Mouse (Mus musculus) C2C12 (cell line): ENCODE measurements at regions not wholly inside any gene's neighbourhood (a gene's known extent, or its start where the extent isn't known, plus 50 kb on each side); places are given as distances from the start of the nearest gene placed in this dataset.

Source experiments
- H3K27me3 ChIP-seq: one replicate; pipeline ENCODE4 v1.6.1; 2011; ENCODE audit not compliant: control insufficient read depth, insufficient read depth, insufficient read length
- H3K36me3 ChIP-seq: one replicate; pipeline ENCODE4 v1.6.1; 2011; ENCODE audit not compliant: control insufficient read depth, insufficient read depth
- H3K4me3 ChIP-seq: one replicate; pipeline ENCODE4 v1.5.1; 2011; ENCODE audit warnings: mild to moderate bottlenecking, control low read depth; ENCODE audit not compliant: poor library complexity, insufficient read depth, severe bottlenecking
- H3K79me2 ChIP-seq: one replicate; pipeline ENCODE4 v1.6.1; 2011; ENCODE audit not compliant: control insufficient read depth, insufficient read depth
- H3K79me3 ChIP-seq: one replicate; pipeline ENCODE4 v1.6.1; 2011; ENCODE audit warnings: low read depth, control low read depth
- H3ac ChIP-seq: one replicate; pipeline ENCODE3; 2011; ENCODE audit warnings: low read depth; ENCODE audit not compliant: control insufficient read depth, insufficient read length
- CEBPB ChIP-seq: IDR thresholded peaks from one replicate; pipeline ENCODE4 v1.6.1; 2011; ENCODE audit warnings: low read depth, mild to moderate bottlenecking, control low read depth, moderate library complexity
- CTCF ChIP-seq: IDR thresholded peaks from one replicate; pipeline ENCODE4 v1.5.1; 2011; ENCODE audit not compliant: control insufficient read depth, insufficient read depth, insufficient read length
- FOSL1 ChIP-seq: IDR thresholded peaks from one replicate; pipeline ENCODE4 v1.8.0; 2011; ENCODE audit warnings: mild to moderate bottlenecking, low read length; ENCODE audit not compliant: poor library complexity, insufficient read depth, severe bottlenecking
- MAX ChIP-seq: IDR thresholded peaks from one replicate; pipeline ENCODE4 v1.6.1; 2011; ENCODE audit warnings: mild to moderate bottlenecking, control low read depth
- MYOD1 ChIP-seq: IDR thresholded peaks from one replicate; pipeline ENCODE4 v1.6.1; 2011; ENCODE audit warnings: low read depth; ENCODE audit not compliant: control insufficient read depth, insufficient read length
- MYOG ChIP-seq: IDR thresholded peaks from one replicate; pipeline ENCODE4 v1.6.1; 2011; ENCODE audit not compliant: control insufficient read depth, insufficient read length; ENCODE audit errors: extremely low read depth
- USF1 ChIP-seq: IDR thresholded peaks from one replicate; pipeline ENCODE4 v1.6.1; 2011; ENCODE audit warnings: low read depth, mild to moderate bottlenecking, control low read depth, moderate library complexity

GRCm38 (mm10) chrX:166995855-166996254 is 213.3 kb downstream of the Tmsb4x start:
- H3K79me2 ChIP-seq, result no peaks in the 10 kb centered on the region
- TF ChIP-seq USF1 (no peak), MYOD1 (no peak), CTCF (no peak), MYOG (no peak), MAX (no peak), CEBPB (no peak), FOSL1 (no peak)

GRCm38 (mm10) chrX:166981003-166981402 is 228.1 kb downstream of the Tmsb4x start:
- H3K4me3 ChIP-seq, result no peak overlapping the region
- no peaks in the 10 kb centered on the region for H3K36me3 ChIP-seq
- H3K79me3 ChIP-seq, result no peaks in the 10 kb centered on the region
- H3K27me3 ChIP-seq, result no peaks in the 10 kb centered on the region
- TF ChIP-seq FOSL1, result no peak
- TF ChIP-seq MAX, result no peak
- TF ChIP-seq CTCF, result no peak
- TF ChIP-seq USF1, result no peak
- TF ChIP-seq MYOD1, result no peak
- TF ChIP-seq MYOG, result no peak
- no peak for TF ChIP-seq CEBPB
- H3K79me2 ChIP-seq, result no peaks in the 10 kb centered on the region
- H3ac ChIP-seq, result no peak overlapping the region

More at GRCm38 (mm10) chrX:166995855-166996254, 213.3 kb downstream of the Tmsb4x start:
- H3K27me3 ChIP-seq, result no peaks in the 10 kb centered on the region
- H3K4me3 ChIP-seq, result no peak overlapping the region
- no peak overlapping the region for H3ac ChIP-seq
- H3K36me3 ChIP-seq, result no peaks in the 10 kb centered on the region
- H3K79me3 ChIP-seq, result no peaks in the 10 kb centered on the region

GRCm38 (mm10) chrX:166980504-166980903 is 228.6 kb downstream of the Tmsb4x start:
- TF ChIP-seq FOSL1 (no peak), CEBPB (no peak)
- Histone ChIP-seq H3K79me3 (no peaks in the 10 kb centered on the region), H3K27me3 (no peaks in the 10 kb centered on the region), H3K36me3 (no peaks in the 10 kb centered on the region), H3K4me3 (no peak overlapping the region), H3K79me2 (no peaks in the 10 kb centered on the region), H3ac (no peak overlapping the region)

- Histone ChIP-seq H3K36me3 (no peaks in the 10 kb centered on the region), H3K79me2 (no peaks in the 10 kb centered on the region), H3K4me3 (no peak overlapping the region), H3K79me3 (no peaks in the 10 kb centered on the region), H3ac (no peak overlapping the region), H3K27me3 (no peaks in the 10 kb centered on the region)
- TF ChIP-seq CTCF (no peak), MYOG (no peak), MAX (no peak), FOSL1 (no peak), USF1 (no peak), CEBPB (no peak)
These were observed 232.1 kb downstream of the Tmsb4x start for GRCm38 (mm10) chrX:166977029-166977428.

GRCm38 (mm10) chrX:166971721-166972120 is 237.4 kb downstream of the Tmsb4x start:
- Histone ChIP-seq H3K36me3 (no peaks in the 10 kb centered on the region), H3K27me3 (no peaks in the 10 kb centered on the region), H3K79me2 (no peaks in the 10 kb centered on the region), H3K79me3 (no peaks in the 10 kb centered on the region), H3ac (no peak overlapping the region), H3K4me3 (no peak overlapping the region)
- TF ChIP-seq MYOD1, result no peak
- TF ChIP-seq CEBPB, result no peak
- TF ChIP-seq MAX, result no peak
- TF ChIP-seq CTCF, result no peak
- no peak for TF ChIP-seq FOSL1
- TF ChIP-seq MYOG, result no peak
- TF ChIP-seq USF1, result no peak

- no peaks in the 10 kb centered on the region for H3K36me3 ChIP-seq
- H3K79me3 ChIP-seq, result no peaks in the 10 kb centered on the region
- H3ac ChIP-seq, result no peak overlapping the region
- H3K79me2 ChIP-seq, result no peaks in the 10 kb centered on the region
- TF ChIP-seq MYOD1 (no peak), FOSL1 (no peak), CEBPB (no peak), USF1 (no peak), MAX (no peak), CTCF (no peak), MYOG (no peak)
- H3K27me3 ChIP-seq, result no peaks in the 10 kb centered on the region
- H3K4me3 ChIP-seq, result no peak overlapping the region
These were observed 244.2 kb downstream of the Tmsb4x start for GRCm38 (mm10) chrX:166964656-166965582.
